Mouse (Mus musculus) forebrain, embryonic 15.5 days (tissue): ENCODE measurements at regions not wholly inside any gene's neighbourhood (a gene's known extent, or its start where the extent isn't known, plus 50 kb on each side); places are given as distances from the start of the nearest gene placed in this dataset.

Source experiments
- ATAC-seq: fragments of 200-750 bp; cut with Nextera tagmentation; replicated peaks from 2 replicates; pipeline ENCODE4 v1.8.0; 2017; ENCODE audit warnings: mild to moderate bottlenecking, moderate TSS enrichment, moderate library complexity
- H3K27ac ChIP-seq: fragments of 300-500 bp; sonication (generic); replicated peaks from 2 replicates; pipeline ENCODE4 v1.5.1; 2015; ENCODE audit warnings: mild to moderate bottlenecking, inconsistent platforms
- H3K27me3 ChIP-seq: fragments of 300-500 bp; sonication (generic); 2 replicates; pipeline ENCODE4 v1.6.1; 2015; ENCODE audit warnings: inconsistent platforms
- H3K36me3 ChIP-seq: fragments of 300-500 bp; sonication (generic); 2 replicates; pipeline ENCODE4 v1.6.1; 2015; ENCODE audit warnings: mild to moderate bottlenecking, inconsistent platforms
- H3K4me1 ChIP-seq: fragments of 300-500 bp; sonication (generic); 2 replicates; pipeline ENCODE4 v1.6.1; 2015; ENCODE audit warnings: inconsistent platforms
- H3K4me2 ChIP-seq: fragments of 300-500 bp; sonication (generic); replicated peaks from 2 replicates; pipeline ENCODE4 v1.6.1; 2015; ENCODE audit warnings: mild to moderate bottlenecking, inconsistent platforms
- H3K4me3 ChIP-seq: fragments of 300-500 bp; sonication (generic); 2 replicates; pipeline ENCODE4 v1.5.1; 2015; ENCODE audit warnings: mild to moderate bottlenecking, inconsistent platforms
- H3K9ac ChIP-seq: fragments of 300-500 bp; sonication (generic); replicated peaks from 2 replicates; pipeline ENCODE4 v1.6.1; 2015; ENCODE audit warnings: mild to moderate bottlenecking, inconsistent platforms
- H3K9me3 ChIP-seq: fragments of 300-500 bp; sonication (generic); 2 replicates; pipeline ENCODE4 v1.6.1; 2016; ENCODE audit warnings: inconsistent platforms
- WGBS: fragments of 180-500 bp; shearing (Covaris S2); methylation state at CpG from one replicate; pipeline ENCODE4 v1.1.7; 2015; ENCODE audit warnings: mixed read lengths; 5-methylcytosine and 5-hydroxymethylcytosine counted together

DNA sequence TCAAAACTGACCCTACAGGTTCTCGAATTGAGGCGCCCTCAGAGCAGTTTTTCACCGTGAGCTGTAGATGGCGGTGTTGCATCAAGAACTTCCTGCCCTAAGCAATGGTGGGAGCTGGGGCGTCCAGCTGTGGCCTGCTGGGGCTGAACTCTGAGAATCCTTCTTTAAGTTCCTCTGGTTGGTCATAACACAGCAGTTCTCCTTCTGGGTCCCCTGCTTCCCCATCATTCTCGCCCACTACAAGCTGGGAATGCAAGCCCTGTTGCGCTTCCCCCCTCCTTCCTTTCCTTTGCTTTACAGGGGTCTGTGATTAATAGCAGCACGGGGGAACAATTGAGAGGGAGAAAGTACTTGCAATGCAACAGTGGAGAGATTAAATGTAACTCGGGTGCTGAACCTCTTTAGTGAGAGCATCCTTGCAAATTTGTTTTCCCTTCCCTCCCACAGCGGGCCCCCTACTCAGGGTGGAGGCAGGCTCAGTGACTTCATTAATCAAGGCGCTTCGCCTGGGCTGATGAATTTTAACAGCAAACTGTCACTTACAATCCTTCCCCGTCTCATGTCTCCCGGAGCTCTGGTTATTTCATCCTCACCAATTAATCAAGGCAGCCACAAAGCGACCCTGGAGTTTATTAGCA is 794.3 kb upstream of the Api5 start:
- Histone ChIP-seq H3K27ac (no peak overlapping the region), H3K9ac (0 out of 2 replicates have a peak overlapping the region, but pooled peaks have one; percentile 20)
- WGBS = 1% methylated on average over 15 of the region's 15 CpGs

DNA sequence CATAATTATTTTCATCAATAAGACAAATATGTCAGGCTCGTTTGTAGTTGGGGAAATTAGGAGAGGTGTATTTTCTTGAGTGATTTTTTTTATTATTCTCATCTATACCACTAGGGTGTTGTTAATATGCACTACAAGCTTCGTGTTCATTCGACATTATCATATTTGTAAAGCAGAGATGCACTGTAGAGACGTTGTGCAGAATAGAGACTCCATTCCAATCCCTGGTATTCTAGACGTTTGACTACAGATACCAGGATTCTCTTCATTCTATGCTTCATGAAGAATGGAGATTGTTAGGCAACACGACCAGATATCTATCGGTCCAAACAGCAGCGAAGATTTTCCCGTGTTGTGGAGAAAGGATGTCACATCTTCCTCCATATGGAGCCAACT is 793.8 kb upstream of the Api5 start:
- ATAC-seq = peak; percentile 57
- Histone ChIP-seq H3K4me3 (no peak overlapping the region), H3K9ac (no peak overlapping the region), H3K9me3 (no peaks in the 10 kb centered on the region), H3K27ac (no peak overlapping the region), H3K27me3 (no peaks in the 10 kb centered on the region), H3K4me2 (peak overlapping the region; percentile 47), H3K36me3 (no peaks in the 10 kb centered on the region), H3K4me1 (peaks cover 10% of the 10 kb centered on the region)
- WGBS = 26% methylated on average over 9 of the region's 9 CpGs

More for the DNA sequence above, 794.3 kb upstream of the Api5 start:
- peaks cover 10% of the 10 kb centered on the region for H3K4me1 ChIP-seq
- no peaks in the 10 kb centered on the region for H3K9me3 ChIP-seq
- ATAC-seq = peak; percentile 85
- H3K4me2 ChIP-seq = peak overlapping the region; percentile 47
- no peaks in the 10 kb centered on the region for H3K27me3 ChIP-seq
- no peaks in the 10 kb centered on the region for H3K36me3 ChIP-seq
- H3K4me3 ChIP-seq = peak overlapping the region; percentile 25

DNA sequence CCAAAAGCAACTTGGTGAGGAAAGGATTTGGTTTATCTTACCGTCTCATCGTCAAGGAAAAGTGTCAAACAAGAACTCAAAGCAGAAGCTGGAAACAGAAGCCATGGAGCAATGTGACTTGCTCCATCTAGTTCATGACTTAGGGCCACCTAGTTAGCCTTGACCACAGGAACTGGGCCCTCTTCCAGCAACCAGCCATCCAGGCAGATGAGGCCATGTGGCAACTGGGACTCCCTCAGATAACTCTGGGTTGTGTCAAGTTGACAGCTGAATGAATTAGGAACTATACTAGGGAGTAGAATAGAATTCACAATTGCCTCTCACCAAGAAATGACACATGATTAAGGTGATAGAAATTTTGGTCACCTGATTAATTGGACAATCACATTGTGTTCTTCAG is 791.5 kb upstream of the Api5 start:
- peaks cover 10% of the 10 kb centered on the region for H3K4me1 ChIP-seq
- 95% methylated on average over 2 of the region's 2 CpGs for WGBS
- ATAC-seq = no peak

DNA sequence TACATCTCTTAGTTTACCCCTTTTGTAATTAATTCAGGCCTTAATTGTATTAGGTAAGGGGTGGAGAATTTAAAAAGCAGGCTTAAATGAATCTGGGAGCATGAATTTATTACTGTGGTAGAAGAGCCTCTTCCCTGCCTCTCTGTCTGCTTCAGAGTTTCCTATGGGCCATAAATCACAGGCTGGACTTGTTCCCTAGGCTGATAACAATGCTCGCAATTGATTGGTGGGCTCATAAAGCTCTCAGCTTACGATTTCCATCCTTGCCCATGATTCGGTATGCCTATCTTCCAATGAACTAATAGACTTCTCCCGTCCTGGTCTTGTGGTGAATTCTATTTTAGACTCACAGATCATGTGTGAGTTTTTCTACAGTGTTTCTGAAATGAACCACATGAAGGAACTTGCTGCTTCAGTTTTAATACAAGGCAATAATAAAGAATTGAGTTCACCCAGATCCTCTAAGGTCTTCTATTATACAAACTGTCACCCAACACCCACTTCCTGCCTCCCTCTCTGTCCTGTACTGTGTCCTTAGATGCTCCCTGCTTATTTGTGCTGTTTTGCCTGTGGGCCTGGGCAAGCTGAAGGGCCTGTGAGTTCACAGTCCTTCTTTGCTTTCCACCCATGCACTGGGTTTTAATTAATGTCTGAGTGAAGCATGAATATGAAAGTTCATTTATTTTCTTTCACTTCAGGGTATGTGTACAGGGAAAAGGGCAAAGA is 772.4 kb upstream of the Api5 start:
- Histone ChIP-seq H3K9me3 (no peaks in the 10 kb centered on the region), H3K4me1 (no peaks in the 10 kb centered on the region), H3K27me3 (no peaks in the 10 kb centered on the region), H3K36me3 (no peaks in the 10 kb centered on the region), H3K4me2 (no peak overlapping the region), H3K9ac (no peak overlapping the region), H3K27ac (no peak overlapping the region), H3K4me3 (no peak overlapping the region)
- ATAC-seq = no peak
- 74% methylated on average over 4 of the region's 4 CpGs for WGBS

More for the DNA sequence above, 791.5 kb upstream of the Api5 start:
- Histone ChIP-seq H3K9me3 (no peaks in the 10 kb centered on the region), H3K9ac (no peak overlapping the region), H3K4me3 (no peak overlapping the region), H3K4me2 (no peak overlapping the region), H3K36me3 (no peaks in the 10 kb centered on the region), H3K27ac (no peak overlapping the region), H3K27me3 (no peaks in the 10 kb centered on the region)
